Mouse (Mus musculus): ENCODE measurements around the gene Nphs1. TPM values are rescaled to one million over a fixed set of nuclear protein-coding genes. Genes with fewer than 3 reads are reported as not detected.
A peak's percentile ranks its signal among the peaks of the same experiment; 100 is the strongest.

Nphs1 gene
- polyA plus RNA-seq, 1 experiment = 0.56 TPM

GRCm38 (mm10) chr7:30419561-30420499, 38.3 kb upstream of the Nphs1 start, which contains the start of gene Hcst:
Gene Hcst, minus strand, starts transcription at chr7:30419854.
- no peak for DNase-seq
- H3K4me3 ChIP-seq (replicated peaks; ENCODE audit: insufficient read depth, low read depth, low read length) = no peak within 1 kb of the TSS
- H3K4me1 ChIP-seq (ENCODE audit: control insufficient read depth, insufficient read depth, low read length) = peaks cover 7% of the 10 kb centered on the region; the same call in 1 of the 2 replicates
- H3K27me3 ChIP-seq (ENCODE audit: control insufficient read depth, insufficient read depth, low read length) = no peaks in the 10 kb centered on the region
- WGBS = 66% methylated on average over 10 of the region's 10 CpGs
- no peak for TF ChIP-seq POLR2A (IDR thresholded peaks at IDR 0.05; ENCODE audit: borderline replicate concordance, insufficient read depth, low read length)
- TF ChIP-seq CTCF (IDR thresholded peaks at IDR 0.05; ENCODE audit: borderline replicate concordance, insufficient read depth, low read depth, low read length) = no peak
- H3K27ac ChIP-seq (ENCODE audit: insufficient read depth, low read length) = no peak within 1 kb of the TSS

- Histone ChIP-seq H3K4me1 (ENCODE audit: control insufficient read depth, insufficient read depth, low read length) (peaks cover 7% of the 10 kb centered on the region; the same call in 1 of the 2 replicates), H3K4me3 (replicated peaks; ENCODE audit: insufficient read depth, low read depth, low read length) (no peak overlapping the region), H3K27me3 (ENCODE audit: control insufficient read depth, insufficient read depth, low read length) (no peaks in the 10 kb centered on the region), H3K27ac (ENCODE audit: insufficient read depth, low read length) (no peak overlapping the region)
- WGBS = 89% methylated on average over 3 of the region's 3 CpGs
- TF ChIP-seq POLR2A (IDR thresholded peaks at IDR 0.05; ENCODE audit: borderline replicate concordance, insufficient read depth, low read length) (no peak), CTCF (IDR thresholded peaks at IDR 0.05; ENCODE audit: borderline replicate concordance, insufficient read depth, low read depth, low read length) (no peak)
- no peak for DNase-seq
Measured at GRCm38 (mm10) chr7:30420673-30421072, 37.4 kb upstream of the Nphs1 start.

GRCm38 (mm10) chr7:30421175-30421889, 36.8 kb upstream of the Nphs1 start, which contains the start of gene Nfkbid:
Gene Nfkbid, plus strand, starts transcription at chr7:30421732.
- Histone ChIP-seq H3K4me3 (replicated peaks; ENCODE audit: insufficient read depth, low read depth, low read length) (peak within 1 kb of the TSS; percentile 95), H3K27me3 (ENCODE audit: control insufficient read depth, insufficient read depth, low read length) (no peaks in the 10 kb centered on the region), H3K4me1 (ENCODE audit: control insufficient read depth, insufficient read depth, low read length) (peaks cover 7% of the 10 kb centered on the region; the same call in 1 of the 2 replicates), H3K27ac (ENCODE audit: insufficient read depth, low read length) (peak within 1 kb of the TSS; percentile 81)
- TF ChIP-seq CTCF (IDR thresholded peaks at IDR 0.05; ENCODE audit: borderline replicate concordance, insufficient read depth, low read depth, low read length) (no peak), POLR2A (IDR thresholded peaks at IDR 0.05; ENCODE audit: borderline replicate concordance, insufficient read depth, low read length) (0 out of 2 replicates have a peak, but pooled peaks have one; percentile 9)
- WGBS = 9% methylated on average over 31 of the region's 31 CpGs
- peak; percentile 67 to 71 for DNase-seq

- WGBS = under 1% methylated on average over 45 of the region's 45 CpGs
- Histone ChIP-seq H3K4me3 (replicated peaks; ENCODE audit: insufficient read depth, low read depth, low read length) (peak overlapping the region; percentile 95), H3K27ac (ENCODE audit: insufficient read depth, low read length) (peak overlapping the region; percentile 81), H3K4me1 (ENCODE audit: control insufficient read depth, insufficient read depth, low read length) (peaks cover 7% of the 10 kb centered on the region; the same call in 1 of the 2 replicates), H3K27me3 (ENCODE audit: control insufficient read depth, insufficient read depth, low read length) (no peaks in the 10 kb centered on the region)
- peak; percentile 95 for DNase-seq
- TF ChIP-seq POLR2A (IDR thresholded peaks at IDR 0.05; ENCODE audit: borderline replicate concordance, insufficient read depth, low read length) (peak; percentile 58), CTCF (IDR thresholded peaks at IDR 0.05; ENCODE audit: borderline replicate concordance, insufficient read depth, low read depth, low read length) (no peak)
Measured at GRCm38 (mm10) chr7:30421890-30422435, 36.2 kb upstream of the Nphs1 start.

- H3K27me3 ChIP-seq (ENCODE audit: control insufficient read depth, insufficient read depth, low read length) = no peaks in the 10 kb centered on the region
- H3K4me3 ChIP-seq (replicated peaks; ENCODE audit: insufficient read depth, low read depth, low read length) = peak overlapping the region; percentile 95
- no peak for TF ChIP-seq POLR2A (IDR thresholded peaks at IDR 0.05; ENCODE audit: borderline replicate concordance, insufficient read depth, low read length)
- TF ChIP-seq CTCF (IDR thresholded peaks at IDR 0.05; ENCODE audit: borderline replicate concordance, insufficient read depth, low read depth, low read length) = no peak
- H3K27ac ChIP-seq (ENCODE audit: insufficient read depth, low read length) = peak overlapping the region; percentile 81
- no peak for DNase-seq
- WGBS = 3% methylated on average over 9 of the region's 9 CpGs
- peaks cover 7% of the 10 kb centered on the region; the same call in 1 of the 2 replicates for H3K4me1 ChIP-seq (ENCODE audit: control insufficient read depth, insufficient read depth, low read length)
Measured at GRCm38 (mm10) chr7:30422560-30422959, 35.6 kb upstream of the Nphs1 start.

- Histone ChIP-seq H3K27ac (ENCODE audit: insufficient read depth, low read length) (peak overlapping the region; percentile 81), H3K4me1 (ENCODE audit: control insufficient read depth, insufficient read depth, low read length) (peaks cover 7% of the 10 kb centered on the region; the same call in 1 of the 2 replicates), H3K4me3 (replicated peaks; ENCODE audit: insufficient read depth, low read depth, low read length) (peak overlapping the region; percentile 95), H3K27me3 (ENCODE audit: control insufficient read depth, insufficient read depth, low read length) (no peaks in the 10 kb centered on the region)
- TF ChIP-seq CTCF (IDR thresholded peaks at IDR 0.05; ENCODE audit: borderline replicate concordance, insufficient read depth, low read depth, low read length) (no peak), POLR2A (IDR thresholded peaks at IDR 0.05; ENCODE audit: borderline replicate concordance, insufficient read depth, low read length) (no peak)
- 25% methylated on average over 23 of the region's 23 CpGs for WGBS
- peak; percentile 58 to 60 for DNase-seq
Measured at GRCm38 (mm10) chr7:30423071-30423641, 35.0 kb upstream of the Nphs1 start.

- DNase-seq = no peak
- Histone ChIP-seq H3K27me3 (ENCODE audit: control insufficient read depth, insufficient read depth, low read length) (no peaks in the 10 kb centered on the region), H3K4me1 (ENCODE audit: control insufficient read depth, insufficient read depth, low read length) (peaks cover 6% of the 10 kb centered on the region; the same call in 1 of the 2 replicates), H3K27ac (ENCODE audit: insufficient read depth, low read length) (no peak overlapping the region), H3K4me3 (replicated peaks; ENCODE audit: insufficient read depth, low read depth, low read length) (no peak overlapping the region)
- TF ChIP-seq POLR2A (IDR thresholded peaks at IDR 0.05; ENCODE audit: borderline replicate concordance, insufficient read depth, low read length) = no peak
Measured at GRCm38 (mm10) chr7:30429327-30429726, 28.8 kb upstream of the Nphs1 start.
